In genomic region chr7:30820854-30821445, GRCm38 (mm10) we compare ENCODE assay signal across 20 mouse cellular contexts. TPM values are rescaled to one million over a fixed set of nuclear protein-coding genes. Genes with fewer than 3 reads are reported as not detected.
DNase-seq lines count a peak whose midpoint lies in the region; ATAC-seq and TF ChIP-seq lines count a peak whose summit lies in the region.
"Had no signal": no experiment of that assay in that cellular context is flagged by ENCODE, and none has a peak within 500 bp of the region (broad histone marks: within the 10 kb centered on the region; RNA-seq: fewer than 3 reads in every experiment).

No protein-coding gene starts in this region.

- no peak overlapping the region for H3K27ac ChIP-seq in MEL (ENCODE audit: control insufficient read depth, low read depth, low read length)
- H3K27ac ChIP-seq in intestine, embryonic 15.5 days, result no peak overlapping the region
- H3K27ac ChIP-seq in stomach, embryonic 16.5 days (ENCODE audit: low read length), result peak overlapping the region; percentile 62; the same call in 1 of the 2 replicates
- H3K27ac ChIP-seq in hindbrain, embryonic 13.5 days, result no peak overlapping the region
- H3K27ac ChIP-seq: forebrain, embryonic 13.5 days; gastrocnemius, adult 2 months; hindbrain, postnatal 0 days; limb, embryonic 10.5 days had no signal

- no peak for ATAC-seq in CD4-positive, CD25-positive, alpha-beta regulatory T cell, adult 4 months
- no peak for ATAC-seq in intestine, embryonic 15.5 days
- no peak for ATAC-seq in stomach, embryonic 16.5 days (ENCODE audit: insufficient read depth, low FRiP score)
- ATAC-seq in hindbrain, embryonic 13.5 days (ENCODE audit: low FRiP score), result no peak
- ATAC-seq: forebrain, embryonic 13.5 days; hindbrain, postnatal 0 days had no signal

- H3K27me3 ChIP-seq in MEL (ENCODE audit: control insufficient read depth in 1 of 2, insufficient read depth in 2 of 2, low read length in 2 of 2), result peaks cover 2 to 3% of the 10 kb centered on the region in 2 experiments; a peak in 2 of 4 replicates
- H3K27me3 ChIP-seq in intestine, embryonic 15.5 days (replicated peaks), result no peaks in the 10 kb centered on the region
- no peaks in the 10 kb centered on the region for H3K27me3 ChIP-seq in stomach, embryonic 16.5 days (ENCODE audit: control insufficient read depth, insufficient read depth, low read length)
- no peaks in the 10 kb centered on the region for H3K27me3 ChIP-seq in hindbrain, embryonic 13.5 days
- H3K27me3 ChIP-seq: forebrain, embryonic 13.5 days had no signal

- TF ChIP-seq POLR2A in MEL (IDR thresholded peaks at IDR 0.05; ENCODE audit: control insufficient read depth in 1 of 2, insufficient read depth in 1 of 2, low read depth in 1 of 2, low read length in 2 of 2, poor library complexity in 1 of 2), result no peak

- H3K9me3 ChIP-seq in MEL (replicated peaks; ENCODE audit: insufficient read depth, low read length), result no peaks in the 10 kb centered on the region
- no peaks in the 10 kb centered on the region for H3K9me3 ChIP-seq in intestine, embryonic 15.5 days
- H3K9me3 ChIP-seq in stomach, embryonic 16.5 days (replicated peaks; ENCODE audit: control insufficient read depth, low read length), result no peaks in the 10 kb centered on the region
- no peaks in the 10 kb centered on the region for H3K9me3 ChIP-seq in hindbrain, embryonic 13.5 days
- H3K9me3 ChIP-seq: forebrain, embryonic 13.5 days; limb, embryonic 10.5 days had no signal

- no peak for TF ChIP-seq RAD21 in MEL (IDR thresholded peaks at IDR 0.05; ENCODE audit: low read depth, low read length)

- 44% methylated on average over 7 of the region's 7 CpGs for WGBS in intestine, embryonic 15.5 days
- WGBS in stomach, embryonic 16.5 days, result 36% methylated on average over 7 of the region's 7 CpGs
- WGBS in hindbrain, embryonic 13.5 days, result 70% methylated on average over 7 of the region's 7 CpGs

- H3K4me2 ChIP-seq in intestine, embryonic 15.5 days (replicated peaks), result peak overlapping the region; percentile 30
- H3K4me2 ChIP-seq in stomach, embryonic 16.5 days (ENCODE audit: low read depth, low read length), result no peak overlapping the region
- no peak overlapping the region for H3K4me2 ChIP-seq in hindbrain, embryonic 13.5 days
- H3K4me2 ChIP-seq: forebrain, embryonic 13.5 days had no signal

- H3K4me1 ChIP-seq in MEL (ENCODE audit: control insufficient read depth in 1 of 2, insufficient read depth in 2 of 2, low read length in 2 of 2), result peaks cover 0 to 3% of the 10 kb centered on the region in 2 experiments; a peak in 2 of 4 replicates
- H3K4me1 ChIP-seq in intestine, embryonic 15.5 days (replicated peaks), result 0 out of 2 replicates have a peak, but pooled peaks cover 3% of the 10 kb centered on the region
- H3K4me1 ChIP-seq in stomach, embryonic 16.5 days (ENCODE audit: control insufficient read depth, insufficient read depth, low read length), result peaks cover 6% of the 10 kb centered on the region; the same call in 1 of the 2 replicates
- no peaks in the 10 kb centered on the region for H3K4me1 ChIP-seq in hindbrain, embryonic 13.5 days (replicated peaks)
- H3K4me1 ChIP-seq: forebrain, embryonic 13.5 days had no signal

- no peak overlapping the region for H3K9ac ChIP-seq in MEL (ENCODE audit: control insufficient read depth, low read depth, low read length, poor library complexity, severe bottlenecking)
- no peak overlapping the region for H3K9ac ChIP-seq in intestine, embryonic 15.5 days
- H3K9ac ChIP-seq in stomach, embryonic 16.5 days (ENCODE audit: low read length), result peak overlapping the region; percentile 31; the same call in 1 of the 2 replicates
- no peak overlapping the region for H3K9ac ChIP-seq in hindbrain, embryonic 13.5 days
- H3K9ac ChIP-seq: forebrain, embryonic 13.5 days had no signal

- peak overlapping the region in 1 of 2 experiments; percentile 5; a peak in 1 of 4 replicates for H3K4me3 ChIP-seq in MEL (ENCODE audit: control insufficient read depth in 1 of 2, insufficient read depth in 1 of 2, low read depth in 2 of 2, low read length in 2 of 2)
- no peak overlapping the region for H3K4me3 ChIP-seq in intestine, embryonic 15.5 days (replicated peaks)
- H3K4me3 ChIP-seq in stomach, embryonic 16.5 days (replicated peaks; ENCODE audit: low read length), result 0 out of 2 replicates have a peak overlapping the region, but pooled peaks have one; percentile 2
- H3K4me3 ChIP-seq in hindbrain, embryonic 13.5 days, result no peak overlapping the region
- H3K4me3 ChIP-seq: forebrain, embryonic 13.5 days; gastrocnemius, adult 2 months; heart, adult 2 months; limb, embryonic 10.5 days had no signal

- no peaks in the 10 kb centered on the region for H3K36me3 ChIP-seq in MEL (ENCODE audit: control insufficient read depth in 1 of 2, insufficient read depth in 2 of 2, low read length in 2 of 2)
- no peaks in the 10 kb centered on the region for H3K36me3 ChIP-seq in intestine, embryonic 15.5 days
- no peaks in the 10 kb centered on the region for H3K36me3 ChIP-seq in stomach, embryonic 16.5 days (ENCODE audit: control insufficient read depth, insufficient read depth, low read length)
- H3K36me3 ChIP-seq in hindbrain, embryonic 13.5 days, result no peaks in the 10 kb centered on the region
- H3K36me3 ChIP-seq: limb, embryonic 10.5 days had no signal

- peak; percentile 29 for DNase-seq in CD4-positive, CD25-positive, alpha-beta regulatory T cell, adult 2 months (ENCODE audit: low read depth, low spot score)
- DNase-seq in MEL (ENCODE audit: low read depth, low spot score), result no peak
- no peak for DNase-seq in frontal cortex, postnatal 36 days (ENCODE audit: low spot score in 2 of 2)
- DNase-seq in layer of hippocampus, adult 9-11 months, result no peak
- DNase-seq: cerebellum, adult 18-20 months; gastrocnemius, adult 2 months; heart, adult 2 months; lung, adult 2 months had no signal

- no peaks in the 10 kb centered on the region for H3K79me2 ChIP-seq in MEL (ENCODE audit: control insufficient read depth, insufficient read depth, low read length, poor library complexity)

- no peak for TF ChIP-seq EP300 in MEL (IDR thresholded peaks at IDR 0.05; ENCODE audit: low read depth in 1 of 2, low read length in 2 of 2)

- TF ChIP-seq CTCF in MEL (IDR thresholded peaks at IDR 0.05 in 2 of 3, conservative IDR thresholded peaks at IDR 0.05 in 1 of 3; ENCODE audit: control insufficient read depth in 1 of 3, insufficient read depth in 1 of 3, low read depth in 2 of 3, low read length in 3 of 3, poor library complexity in 1 of 3, severe bottlenecking in 1 of 3), result no peak

TF ChIP-seq in MEL, 35 proteins besides CTCF, POLR2A, EP300 and RAD21 (continues in another document):
- TF ChIP-seq USF2 (IDR thresholded peaks at IDR 0.05; ENCODE audit: borderline replicate concordance in 1 of 2, insufficient read depth in 1 of 2, low read depth in 1 of 2, low read length in 2 of 2), result peak in 1 of 2 experiments; percentile 57; a peak in 1 of 4 replicates

RNA-seq across cellular contexts. Expression of gene Ffar2, which starts 2.6 kb away (rescaled TPM):
- 1 to 10 TPM in 1 of 2 experiments, under 1 TPM in 1; 0.70 to 1.4 TPM for polyA plus RNA-seq in CD4-positive, CD25-positive, alpha-beta regulatory T cell, adult 4 months (2017; shearing (Covaris generic))
- total RNA-seq in MEL (2012; rRNA removed), result not detected in 2 replicates
- under 1 TPM in 1 of 2 experiments, not detected in 1; 0.04 TPM for polyA plus RNA-seq in MEL (2012; ENCODE audit: insufficient read depth in 1 of 2, insufficient read length in 2 of 2, low read depth in 1 of 2, low replicate concordance in 2 of 2, missing spikeins in 1 of 2)
- 10.9 and 15.5 TPM in 2 replicates for polyA plus RNA-seq in intestine, embryonic 15.5 days (2015; fragmentation: Nextera tagmentation; extraction: Ambion mirVana)
- 8.2 and 11.6 TPM in 2 replicates for polyA plus RNA-seq in stomach, embryonic 16.5 days (2015; fragmentation: Nextera tagmentation; extraction: Ambion mirVana)
- polyA plus RNA-seq in hindbrain, embryonic 13.5 days (2015; fragmentation: Nextera tagmentation; extraction: Ambion mirVana), result 0.22 TPM in 1 of 2 replicates, not detected in the other
- total RNA-seq: heart, adult 2 months; layer of hippocampus, postnatal 14 days had no signal
- polyA plus RNA-seq: forebrain, embryonic 13.5 days; limb, embryonic 10.5 days had no signal

RNA-seq across cellular contexts. Expression of gene Krtdap, which starts 33.3 kb away (rescaled TPM):
- not detected for polyA plus RNA-seq in CD4-positive, CD25-positive, alpha-beta regulatory T cell, adult 4 months (2017; shearing (Covaris generic))
- total RNA-seq in MEL (2012; rRNA removed), result not detected in 2 replicates
- not detected for polyA plus RNA-seq in MEL (2012; ENCODE audit: insufficient read depth in 1 of 2, insufficient read length in 2 of 2, low read depth in 1 of 2, low replicate concordance in 2 of 2, missing spikeins in 1 of 2)
- 1.9 and 2.8 TPM in 2 replicates for polyA plus RNA-seq in intestine, embryonic 15.5 days (2015; fragmentation: Nextera tagmentation; extraction: Ambion mirVana)
- polyA plus RNA-seq in stomach, embryonic 16.5 days (2015; fragmentation: Nextera tagmentation; extraction: Ambion mirVana), result 767 and 1,136 TPM in 2 replicates
- 1.1 TPM in 1 of 2 replicates, not detected in the other for polyA plus RNA-seq in hindbrain, embryonic 13.5 days (2015; fragmentation: Nextera tagmentation; extraction: Ambion mirVana)
- total RNA-seq: heart, adult 2 months; heart, postnatal 10 days; hindbrain, postnatal 0 days; layer of hippocampus, postnatal 14 days; megakaryocyte-erythroid progenitor cell, adult 5-6 weeks; monocyte, adult 5-6 weeks; neutrophil, adult 5-6 weeks had no signal
- polyA plus RNA-seq: forebrain, embryonic 13.5 days; heart, adult 2 months; limb, embryonic 10.5 days had no signal

RNA-seq across cellular contexts. Expression of gene Ffar3, which starts 35.0 kb away (rescaled TPM):
- polyA plus RNA-seq in CD4-positive, CD25-positive, alpha-beta regulatory T cell, adult 4 months (2017; shearing (Covaris generic)), result not detected
- total RNA-seq in MEL (2012; rRNA removed), result not detected in 2 replicates
- polyA plus RNA-seq in MEL (2012; ENCODE audit: insufficient read depth in 1 of 2, insufficient read length in 2 of 2, low read depth in 1 of 2, low replicate concordance in 2 of 2, missing spikeins in 1 of 2), result not detected
- polyA plus RNA-seq in intestine, embryonic 15.5 days (2015; fragmentation: Nextera tagmentation; extraction: Ambion mirVana), result 0.54 and 0.83 TPM in 2 replicates
- polyA plus RNA-seq in stomach, embryonic 16.5 days (2015; fragmentation: Nextera tagmentation; extraction: Ambion mirVana), result 0.44 and 0.47 TPM in 2 replicates
- polyA plus RNA-seq in hindbrain, embryonic 13.5 days (2015; fragmentation: Nextera tagmentation; extraction: Ambion mirVana), result 0.13 TPM in 1 of 2 replicates, not detected in the other
- total RNA-seq: gastrocnemius, adult 2 months; heart, adult 2 months; heart, postnatal 10 days; megakaryocyte-erythroid progenitor cell, adult 5-6 weeks; monocyte, adult 5-6 weeks had no signal
- polyA plus RNA-seq: forebrain, embryonic 13.5 days; heart, adult 2 months; limb, embryonic 10.5 days; lung, adult 2 months had no signal

RNA-seq across cellular contexts. Expression of gene Ffar1, which starts 40.4 kb away (rescaled TPM):
- polyA plus RNA-seq in CD4-positive, CD25-positive, alpha-beta regulatory T cell, adult 4 months (2017; shearing (Covaris generic)), result under 1 TPM in 1 of 2 experiments, not detected in 1; 0.14 TPM
- total RNA-seq in MEL (2012; rRNA removed), result not detected in 2 replicates
- not detected for polyA plus RNA-seq in MEL (2012; ENCODE audit: insufficient read depth in 1 of 2, insufficient read length in 2 of 2, low read depth in 1 of 2, low replicate concordance in 2 of 2, missing spikeins in 1 of 2)
- polyA plus RNA-seq in intestine, embryonic 15.5 days (2015; fragmentation: Nextera tagmentation; extraction: Ambion mirVana), result 0.25 and 0.27 TPM in 2 replicates
- 0.17 TPM in 2 replicates for polyA plus RNA-seq in stomach, embryonic 16.5 days (2015; fragmentation: Nextera tagmentation; extraction: Ambion mirVana)
- not detected in 2 replicates for polyA plus RNA-seq in hindbrain, embryonic 13.5 days (2015; fragmentation: Nextera tagmentation; extraction: Ambion mirVana)
- total RNA-seq: gastrocnemius, adult 2 months; heart, adult 2 months; hindbrain, postnatal 0 days; layer of hippocampus, postnatal 14 days had no signal
- polyA plus RNA-seq: forebrain, embryonic 13.5 days; hindbrain, postnatal 0 days; limb, embryonic 10.5 days had no signal

RNA-seq across cellular contexts. Expression of gene Dmkn, which starts 57.4 kb away (rescaled TPM):
- polyA plus RNA-seq in CD4-positive, CD25-positive, alpha-beta regulatory T cell, adult 4 months (2017; shearing (Covaris generic)), result under 1 TPM in 1 of 2 experiments, not detected in 1; 0.16 TPM
- total RNA-seq in MEL (2012; rRNA removed), result not detected in 2 replicates
- not detected for polyA plus RNA-seq in MEL (2012; ENCODE audit: insufficient read depth in 1 of 2, insufficient read length in 2 of 2, low read depth in 1 of 2, low replicate concordance in 2 of 2, missing spikeins in 1 of 2)
- 4.6 and 5.3 TPM in 2 replicates for polyA plus RNA-seq in intestine, embryonic 15.5 days (2015; fragmentation: Nextera tagmentation; extraction: Ambion mirVana)
- 391 and 628 TPM in 2 replicates for polyA plus RNA-seq in stomach, embryonic 16.5 days (2015; fragmentation: Nextera tagmentation; extraction: Ambion mirVana)
- 0.52 and 0.70 TPM in 2 replicates for polyA plus RNA-seq in hindbrain, embryonic 13.5 days (2015; fragmentation: Nextera tagmentation; extraction: Ambion mirVana)
- total RNA-seq: megakaryocyte-erythroid progenitor cell, adult 5-6 weeks; monocyte, adult 5-6 weeks; neutrophil, adult 5-6 weeks had no signal
- polyA plus RNA-seq: forebrain, embryonic 13.5 days; limb, embryonic 10.5 days had no signal

Comparison
In these comparisons a context has a peak if more than half of its experiments do, and no peak if none do; other contexts are left out.
1. RNA of gene Krtdap, which starts 33.3 kb away (polyA plus RNA-seq): 767 to 1,136 TPM in stomach, embryonic 16.5 days; 1.9 to 2.8 TPM in intestine, embryonic 15.5 days, 1.1 TPM in hindbrain, embryonic 13.5 days, not detected in CD4-positive, CD25-positive, alpha-beta regulatory T cell, adult 4 months and not detected in MEL; every median in the first group is over 100 times any median in the second.